Mouse (Mus musculus): ENCODE measurements at regions not wholly inside any gene's neighbourhood (a gene's known extent, or its start where the extent isn't known, plus 50 kb on each side); places are given as distances from the start of the nearest gene placed in this dataset.
"Not testable (repeated sequence)": the region's sequence is repeated elsewhere in the genome, so short reads cannot be mapped to it uniquely, and the experiment has no call there.

- no peak for DNase-seq (ENCODE audit: low spot score in 2 of 2)
Measured at GRCm38 (mm10) chr2:171985813-171986572, 57.3 kb downstream of the Cbln4 start.

- DNase-seq (ENCODE audit: low spot score in 2 of 2), result no peak
Measured at GRCm38 (mm10) chr2:171969311-171969905, 73.9 kb downstream of the Cbln4 start.

- no peak for DNase-seq (ENCODE audit: low spot score in 2 of 2)
Measured at GRCm38 (mm10) chr2:171946569-171947250, 96.6 kb downstream of the Cbln4 start.

GRCm38 (mm10) chr2:171942671-171943070, 100.6 kb downstream of the Cbln4 start:
- DNase-seq (ENCODE audit: low spot score in 2 of 2), result no peak

- DNase-seq (ENCODE audit: low spot score in 2 of 2), result no peak
Measured at GRCm38 (mm10) chr2:171935646-171936325, 107.5 kb downstream of the Cbln4 start.

- no peak for DNase-seq (ENCODE audit: low spot score in 2 of 2)
Measured at GRCm38 (mm10) chr2:171920960-171921359, 122.3 kb downstream of the Cbln4 start.

- DNase-seq (ENCODE audit: low spot score in 2 of 2), result no peak
Measured at GRCm38 (mm10) chr2:171887306-171887705, 156.0 kb downstream of the Cbln4 start.

- DNase-seq (ENCODE audit: low spot score in 2 of 2), result not testable (repeated sequence)
Measured at GRCm38 (mm10) chr2:171879238-171879960, 163.9 kb downstream of the Cbln4 start.

- no peak for DNase-seq (ENCODE audit: low spot score in 2 of 2)
Measured at GRCm38 (mm10) chr2:171867550-171867949, 175.7 kb downstream of the Cbln4 start.

GRCm38 (mm10) chr2:171864376-171864965, 178.8 kb downstream of the Cbln4 start:
- no peak for DNase-seq (ENCODE audit: low spot score in 2 of 2)

- no peak for DNase-seq (ENCODE audit: low spot score in 2 of 2)
Measured at GRCm38 (mm10) chr2:171862626-171863025, 180.6 kb downstream of the Cbln4 start.

- DNase-seq (ENCODE audit: low spot score in 2 of 2), result no peak
Measured at GRCm38 (mm10) chr2:171858894-171859293, 184.4 kb downstream of the Cbln4 start.

- no peak for DNase-seq (ENCODE audit: low spot score in 2 of 2)
Measured at GRCm38 (mm10) chr2:171856491-171856890, 186.8 kb downstream of the Cbln4 start.

GRCm38 (mm10) chr2:171846826-171847492, 196.3 kb downstream of the Cbln4 start:
- no peak for DNase-seq (ENCODE audit: low spot score in 2 of 2)

- DNase-seq (ENCODE audit: low spot score in 2 of 2), result peak in 1 of 2 experiments; percentile 40
Measured at GRCm38 (mm10) chr2:171840058-171840713, 203.1 kb downstream of the Cbln4 start.

GRCm38 (mm10) chr2:171822156-171822555, 221.1 kb downstream of the Cbln4 start:
- no peak for DNase-seq (ENCODE audit: low spot score in 2 of 2)

- DNase-seq (ENCODE audit: low spot score in 2 of 2), result peak in 1 of 2 experiments; percentile 16
Measured at GRCm38 (mm10) chr2:171818504-171818903, 224.8 kb downstream of the Cbln4 start.

GRCm38 (mm10) chr2:171816685-171817419, 226.4 kb downstream of the Cbln4 start:
- no peak for DNase-seq (ENCODE audit: low spot score in 2 of 2)

- DNase-seq (ENCODE audit: low spot score in 2 of 2), result no peak
Measured at GRCm38 (mm10) chr2:171812701-171813100, 230.6 kb downstream of the Cbln4 start.

Data from gastrocnemius, postnatal 4 days (tissue).